Mouse (Mus musculus): ENCODE data around the gene Stfa3. TPM values are rescaled to one million over a fixed set of nuclear protein-coding genes. Genes with fewer than 3 reads are reported as not detected.
"Not testable (repeated sequence)": the region's sequence is repeated elsewhere in the genome, so short reads cannot be mapped to it uniquely, and the experiment has no call there.

The Stfa3 gene
- polyA plus RNA-seq, 1 experiment from 2014 or later = 1.1 TPM

GRCm38 (mm10) chr16:36465436-36465835, 10.2 kb upstream of the Stfa3 start:
- no peak for ATAC-seq (ENCODE audit: low FRiP score, low read depth)
- H3K27ac ChIP-seq = no peak overlapping the region
- H3K9me3 ChIP-seq = no peaks in the 10 kb centered on the region
- 88% methylated on average over 3 of the region's 3 CpGs for WGBS
- no peaks in the 10 kb centered on the region for H3K4me1 ChIP-seq
- no peak overlapping the region for H3K9ac ChIP-seq
- H3K27me3 ChIP-seq (replicated peaks) = no peaks in the 10 kb centered on the region
- no peak overlapping the region for H3K4me2 ChIP-seq (replicated peaks)
- H3K4me3 ChIP-seq = no peak overlapping the region
- H3K36me3 ChIP-seq = no peaks in the 10 kb centered on the region

DNA sequence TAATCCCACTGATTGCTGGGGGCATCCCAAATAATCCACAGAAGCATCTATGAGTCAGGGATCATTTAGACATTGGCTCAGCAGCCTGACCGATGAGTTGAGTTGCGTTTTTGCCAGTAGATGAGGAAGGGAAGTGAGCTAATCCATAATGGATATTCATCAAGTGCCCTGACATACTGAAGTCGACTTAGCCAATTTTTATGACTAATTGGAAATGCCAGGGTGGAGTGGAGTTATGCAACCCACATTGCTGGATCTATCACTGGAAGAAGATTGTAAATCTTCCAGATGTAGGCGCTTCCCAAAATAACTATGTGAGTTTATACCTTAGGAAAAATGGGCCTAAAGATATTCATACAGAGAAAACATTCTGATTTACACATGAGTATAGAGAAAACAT, 8.9 kb upstream of the Stfa3 start:
- Histone ChIP-seq H3K9ac (no peak overlapping the region), H3K4me2 (replicated peaks) (no peak overlapping the region), H3K36me3 (no peaks in the 10 kb centered on the region), H3K4me3 (no peak overlapping the region), H3K27ac (no peak overlapping the region), H3K4me1 (no peaks in the 10 kb centered on the region), H3K27me3 (replicated peaks) (no peaks in the 10 kb centered on the region), H3K9me3 (no peaks in the 10 kb centered on the region)
- 87% methylated on average over 4 of the region's 4 CpGs for WGBS
- ATAC-seq (ENCODE audit: low FRiP score, low read depth) = no peak

GRCm38 (mm10) chr16:36460426-36460825, 5.2 kb upstream of the Stfa3 start:
- Histone ChIP-seq H3K4me2 (replicated peaks) (no peak overlapping the region), H3K27me3 (replicated peaks) (no peaks in the 10 kb centered on the region), H3K4me1 (no peaks in the 10 kb centered on the region), H3K27ac (no peak overlapping the region), H3K36me3 (no peaks in the 10 kb centered on the region), H3K9me3 (no peaks in the 10 kb centered on the region), H3K4me3 (no peak overlapping the region), H3K9ac (no peak overlapping the region)
- no peak for ATAC-seq (ENCODE audit: low FRiP score, low read depth)
- 16% methylated on average over 2 of the region's 2 CpGs for WGBS

GRCm38 (mm10) chr16:36420979-36421378, 34.2 kb downstream of the Stfa3 start:
- ATAC-seq (ENCODE audit: low FRiP score, low read depth); H3K4me1 ChIP-seq; H3K27me3 ChIP-seq (replicated peaks); H3K4me3 ChIP-seq; H3K9ac ChIP-seq; H3K27ac ChIP-seq; H3K9me3 ChIP-seq; H3K36me3 ChIP-seq; H3K4me2 ChIP-seq (replicated peaks): not testable (repeated sequence)
- WGBS = 84% methylated on average over 1 of the region's 1 CpGs

DNA sequence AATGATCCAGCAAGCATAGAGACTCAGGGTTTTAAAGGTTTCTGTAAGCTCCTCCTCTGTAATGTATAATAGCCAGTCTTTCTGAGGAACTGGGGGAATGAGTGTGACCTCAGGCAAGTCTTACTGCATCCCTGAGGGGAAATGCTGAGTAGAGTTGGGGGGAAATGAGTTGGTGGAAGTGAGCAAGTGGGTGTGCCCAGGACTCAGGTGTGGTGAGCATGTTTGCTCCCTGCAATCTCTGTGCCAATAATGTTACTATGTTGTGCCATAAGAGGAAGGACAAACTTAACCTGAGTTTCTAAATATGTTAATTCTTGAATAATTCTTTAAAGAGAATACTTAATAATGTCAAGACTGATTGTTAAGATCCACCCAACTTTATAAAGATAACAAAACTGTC, 46.8 kb downstream of the Stfa3 start, which contains the start of gene Stfa2:
Stfa2 (minus strand) TSS at position 101 of the 400 bp plus-strand sequence.
- Histone ChIP-seq H3K9ac (no peak within 1 kb of the TSS), H3K4me3 (no peak within 1 kb of the TSS), H3K4me1 (no peaks in the 10 kb centered on the region), H3K36me3 (no peaks in the 10 kb centered on the region), H3K27ac (no peak within 1 kb of the TSS), H3K27me3 (replicated peaks) (no peaks in the 10 kb centered on the region), H3K9me3 (no peaks in the 10 kb centered on the region), H3K4me2 (replicated peaks) (no peak within 1 kb of the TSS)
- ATAC-seq (ENCODE audit: low FRiP score, low read depth) = no peak

Other genes with a start within 250 kb of the Stfa3 start
- not detected in 2 replicates for gene Gm5416, start 245.0 kb downstream of the Stfa3 start, polyA plus RNA-seq (2016; fragmentation: Nextera tagmentation; extraction: Ambion mirVana)
- gene 2010005H15Rik, start 233.9 kb downstream of the Stfa3 start, polyA plus RNA-seq (2016; fragmentation: Nextera tagmentation; extraction: Ambion mirVana) = not detected in 2 replicates
- gene Stfa1, start 178.4 kb downstream of the Stfa3 start, polyA plus RNA-seq (2016; fragmentation: Nextera tagmentation; extraction: Ambion mirVana) = 6.2 and 6.6 TPM in 2 replicates
- gene BC117090, start 121.1 kb downstream of the Stfa3 start, polyA plus RNA-seq (2016; fragmentation: Nextera tagmentation; extraction: Ambion mirVana) = not detected in 2 replicates
- 4.5 and 5.9 TPM in 2 replicates for gene BC100530, start 87.6 kb downstream of the Stfa3 start, polyA plus RNA-seq (2016; fragmentation: Nextera tagmentation; extraction: Ambion mirVana)
- 0.79 and 0.98 TPM in 2 replicates for gene Stfa2, start 46.9 kb downstream of the Stfa3 start, polyA plus RNA-seq (2016; fragmentation: Nextera tagmentation; extraction: Ambion mirVana)
- not detected in 2 replicates for gene Casr, start 106.7 kb upstream of the Stfa3 start, polyA plus RNA-seq (2016; fragmentation: Nextera tagmentation; extraction: Ambion mirVana)
- 1.00 and 1.2 TPM in 2 replicates for gene Cd86, start 210.7 kb upstream of the Stfa3 start, polyA plus RNA-seq (2016; fragmentation: Nextera tagmentation; extraction: Ambion mirVana)
- gene Ildr1, start 238.6 kb upstream of the Stfa3 start, polyA plus RNA-seq (2016; fragmentation: Nextera tagmentation; extraction: Ambion mirVana) = 0.15 TPM in 1 of 2 replicates, not detected in the other

Measured in neural tube, embryonic 12.5 days (tissue).